Comparison of ENCODE assay signal across 8 mouse cellular contexts in genomic region chr3:103968701-103969100, GRCm38 (mm10). TPM values are rescaled to one million over a fixed set of nuclear protein-coding genes. Genes with fewer than 3 reads are reported as not detected.
DNase-seq lines count a peak whose midpoint lies in the region; ATAC-seq and TF ChIP-seq lines count a peak whose summit lies in the region.

No protein-coding gene starts in this region.

- peak overlapping the region; percentile 81 for H3K4me3 ChIP-seq in heart, embryonic 10.5 days
- peak overlapping the region; percentile 81 to 96 (median 84) for H3K4me3 ChIP-seq in CH12.LX (replicated peaks in 1 of 3; ENCODE audit: low read depth in 2 of 3, low read length in 2 of 3, poor library complexity in 1 of 3)
- peak overlapping the region; percentile 82 for H3K4me3 ChIP-seq in embryonic facial prominence, embryonic 10.5 days
- peak overlapping the region; percentile 71 for H3K4me3 ChIP-seq in hindbrain, embryonic 15.5 days
- H3K4me3 ChIP-seq in liver, embryonic 12.5 days: peak overlapping the region; percentile 82

- in situ Hi-C loops in CH12.LX (cut with MboI; ENCODE audit: low pct_ligation_motif_present, low pct_unique_long_range_greater_than_20kb, low sequenced_read_pairs): no loop called here

- peaks cover 15% of the 10 kb centered on the region for H3K4me1 ChIP-seq in heart, embryonic 10.5 days
- peaks cover 0 to 36% of the 10 kb centered on the region in 2 experiments; a peak in 2 of 4 replicates for H3K4me1 ChIP-seq in CH12.LX (ENCODE audit: control insufficient read depth in 1 of 2, insufficient read depth in 2 of 2)
- peaks cover 14% of the 10 kb centered on the region for H3K4me1 ChIP-seq in embryonic facial prominence, embryonic 10.5 days
- peaks cover 21% of the 10 kb centered on the region for H3K4me1 ChIP-seq in hindbrain, embryonic 15.5 days (replicated peaks)
- H3K4me1 ChIP-seq in liver, embryonic 12.5 days: peaks cover 23% of the 10 kb centered on the region

- H3K36me3 ChIP-seq in heart, embryonic 10.5 days: peaks cover 20% of the 10 kb centered on the region
- H3K36me3 ChIP-seq in CH12.LX (replicated peaks in 1 of 2; ENCODE audit: control insufficient read depth in 1 of 2, insufficient read depth in 1 of 2, low read length in 1 of 2): peaks cover 11 to 49% of the 10 kb centered on the region in 2 experiments
- H3K36me3 ChIP-seq in embryonic facial prominence, embryonic 10.5 days (replicated peaks): peaks cover 36% of the 10 kb centered on the region
- peaks cover 14% of the 10 kb centered on the region for H3K36me3 ChIP-seq in hindbrain, embryonic 15.5 days
- peaks cover 27% of the 10 kb centered on the region for H3K36me3 ChIP-seq in liver, embryonic 12.5 days

- ATAC-seq in hindbrain, embryonic 15.5 days (ENCODE audit: low FRiP score, low read depth): peak; percentile 88
- ATAC-seq in liver, embryonic 12.5 days: no peak

- dilution Hi-C loops in CH12.LX (cut with MboI; ENCODE audit: extremely low pct_ligation_motif_present, extremely low pct_unique_long_range_greater_than_20kb, low sequenced_read_pairs): no loop called here

- H3K27ac ChIP-seq in heart, embryonic 10.5 days: peak overlapping the region; percentile 95
- peak overlapping the region; percentile 89 for H3K27ac ChIP-seq in CH12.LX (ENCODE audit: insufficient read depth, low read depth)
- peak overlapping the region; percentile 94 for H3K27ac ChIP-seq in embryonic facial prominence, embryonic 10.5 days (replicated peaks)
- H3K27ac ChIP-seq in hindbrain, embryonic 15.5 days (replicated peaks): peak overlapping the region; percentile 94
- peak overlapping the region; percentile 89 for H3K27ac ChIP-seq in liver, embryonic 12.5 days

- WGBS in heart, embryonic 10.5 days: 1% methylated on average over 24 of the region's 24 CpGs
- WGBS in embryonic facial prominence, embryonic 10.5 days: under 1% methylated on average over 24 of the region's 24 CpGs
- 2% methylated on average over 22 of the region's 24 CpGs for WGBS in hindbrain, embryonic 15.5 days
- under 1% methylated on average over 24 of the region's 24 CpGs for WGBS in liver, embryonic 12.5 days (ENCODE audit: insufficient replicate concordance)

- H3K4me2 ChIP-seq in CH12.LX (ENCODE audit: insufficient read depth, low read depth, poor library complexity, severe bottlenecking): peak overlapping the region; percentile 42; the same call in 1 of the 2 replicates
- H3K4me2 ChIP-seq in hindbrain, embryonic 15.5 days: peak overlapping the region; percentile 71
- H3K4me2 ChIP-seq in liver, embryonic 12.5 days: peak overlapping the region; percentile 95

- TF ChIP-seq EP300 in CH12.LX (IDR thresholded peaks at IDR 0.05; ENCODE audit: low read length): no peak

- no peak for TF ChIP-seq POLR2A in CH12.LX (IDR thresholded peaks at IDR 0.05; ENCODE audit: low read depth, low read length)

- H3K79me2 ChIP-seq in CH12.LX (replicated peaks; ENCODE audit: control insufficient read depth, extremely low read depth, insufficient read depth, poor library complexity, severe bottlenecking): peaks cover 21% of the 10 kb centered on the region

- peak overlapping the region; percentile 84 for H3K9ac ChIP-seq in CH12.LX (ENCODE audit: insufficient read depth, low read depth)
- peak overlapping the region; percentile 98 for H3K9ac ChIP-seq in hindbrain, embryonic 15.5 days
- H3K9ac ChIP-seq in liver, embryonic 12.5 days: peak overlapping the region; percentile 92

- H3K9me3 ChIP-seq in heart, embryonic 10.5 days: no peaks in the 10 kb centered on the region
- H3K9me3 ChIP-seq in CH12.LX (replicated peaks; ENCODE audit: low read length): no peaks in the 10 kb centered on the region
- no peaks in the 10 kb centered on the region for H3K9me3 ChIP-seq in embryonic facial prominence, embryonic 10.5 days
- H3K9me3 ChIP-seq in hindbrain, embryonic 15.5 days: no peaks in the 10 kb centered on the region
- H3K9me3 ChIP-seq in liver, embryonic 12.5 days (replicated peaks): no peaks in the 10 kb centered on the region

- no peak for TF ChIP-seq RAD21 in CH12.LX (IDR thresholded peaks at IDR 0.05; ENCODE audit: low read depth, low read length)

- no peaks in the 10 kb centered on the region for H3K27me3 ChIP-seq in heart, embryonic 10.5 days (ENCODE audit: insufficient read depth, poor library complexity, severe bottlenecking)
- H3K27me3 ChIP-seq in CH12.LX (replicated peaks): no peaks in the 10 kb centered on the region
- H3K27me3 ChIP-seq in embryonic facial prominence, embryonic 10.5 days (replicated peaks; ENCODE audit: low read depth, poor library complexity, severe bottlenecking): no peaks in the 10 kb centered on the region
- H3K27me3 ChIP-seq in hindbrain, embryonic 15.5 days: no peaks in the 10 kb centered on the region
- no peaks in the 10 kb centered on the region for H3K27me3 ChIP-seq in liver, embryonic 12.5 days (replicated peaks)

- no peak for TF ChIP-seq CTCF in CH12.LX (conservative IDR thresholded peaks at IDR 0.05 in 1 of 2, IDR thresholded peaks at IDR 0.05 in 1 of 2; ENCODE audit: low read depth in 2 of 2, low read length in 2 of 2)

- DNase-seq in heart, embryonic 10.5 days (ENCODE audit: low spot score): no peak
- DNase-seq in heart, adult 11 months: no peak
- peak; percentile 63 for DNase-seq in CH12.LX (ENCODE audit: extremely low read depth)
- no peak for DNase-seq in embryonic facial prominence, embryonic 10.5 days (ENCODE audit: low spot score)
- DNase-seq in right cerebral cortex, postnatal 4 days: peak; percentile 56
- no peak for DNase-seq in adrenal gland, adult (ENCODE audit: inconsistent age in 2 of 2, low spot score in 1 of 2)

TF ChIP-seq in CH12.LX, 34 proteins besides CTCF, POLR2A, EP300 and RAD21:
- TF ChIP-seq ZC3H11A (IDR thresholded peaks at IDR 0.05; ENCODE audit: low read depth, low read length) (no peak), TBP (conservative IDR thresholded peaks at IDR 0.05; ENCODE audit: low read depth, low read length) (no peak), SIN3A (IDR thresholded peaks at IDR 0.05; ENCODE audit: low read length) (no peak), ELF1 (IDR thresholded peaks at IDR 0.05; ENCODE audit: low read depth, low read length) (no peak), MXI1 (IDR thresholded peaks at IDR 0.05; ENCODE audit: low read depth, low read length) (no peak), MAX (IDR thresholded peaks at IDR 0.05; ENCODE audit: low read length) (no peak), CHD1 (IDR thresholded peaks at IDR 0.05; ENCODE audit: low read depth, low read length) (no peak), MYC (IDR thresholded peaks at IDR 0.05; ENCODE audit: low read depth, low read length) (no peak), IRF4 (IDR thresholded peaks at IDR 0.05; ENCODE audit: low read depth, low read length) (no peak), UBTF (IDR thresholded peaks at IDR 0.05; ENCODE audit: low read depth, low read length) (no peak; the same call in 1 of the 2 replicates), CHD2 (IDR thresholded peaks at IDR 0.05; ENCODE audit: low read length) (no peak), GABPA (IDR thresholded peaks at IDR 0.05; ENCODE audit: insufficient replicate concordance, low read depth, low read length) (no peak), JUN (IDR thresholded peaks at IDR 0.05; ENCODE audit: insufficient read depth, low read depth, low read length) (no peak), ZKSCAN1 (IDR thresholded peaks at IDR 0.05; ENCODE audit: borderline replicate concordance, low read depth, low read length) (no peak), TCF12 (IDR thresholded peaks at IDR 0.05; ENCODE audit: low read depth, low read length) (no peak), JUND (conservative IDR thresholded peaks at IDR 0.05; ENCODE audit: low read depth, low read length) (no peak), NRF1 (IDR thresholded peaks at IDR 0.05; ENCODE audit: low read depth, low read length) (no peak), MEF2A (IDR thresholded peaks at IDR 0.05; ENCODE audit: borderline replicate concordance, low read depth, low read length) (no peak), USF1 (IDR thresholded peaks at IDR 0.05; ENCODE audit: low read depth, low read length) (no peak), ZNF384 (IDR thresholded peaks at IDR 0.05; ENCODE audit: low read depth, low read length) (no peak)

RNA-seq across cellular contexts. Expression of gene Phtf1, which starts 0.8 kb away (rescaled TPM):
- polyA plus RNA-seq in heart, embryonic 10.5 days (2016; fragmentation: Nextera tagmentation; extraction: Ambion mirVana): 16.3 and 25.4 TPM in 2 replicates
- total RNA-seq in CH12.LX (2012; rRNA removed): 21.2 and 27.3 TPM in 2 replicates
- total RNA-seq in CH12.LX (2014; rRNA removed): 37.1 and 42.0 TPM in 2 replicates
- polyA plus RNA-seq in CH12.LX (2012; ENCODE audit: insufficient read length, low read depth): 41.2 and 42.4 TPM in 2 replicates
- polyA plus RNA-seq in embryonic facial prominence, embryonic 10.5 days (2016; fragmentation: Nextera tagmentation; extraction: Ambion mirVana): 31.4 and 34.2 TPM in 2 replicates
- polyA plus RNA-seq in hindbrain, embryonic 15.5 days (2015; fragmentation: Nextera tagmentation; extraction: Ambion mirVana): 25.8 and 28.7 TPM in 2 replicates
- 13.2 TPM in 2 replicates for polyA plus RNA-seq in liver, embryonic 12.5 days (2016; fragmentation: Nextera tagmentation; extraction: Ambion mirVana)

RNA-seq across cellular contexts. Expression of gene Rsbn1, which starts 54.8 kb away (rescaled TPM):
- 6.2 and 9.1 TPM in 2 replicates for polyA plus RNA-seq in heart, embryonic 10.5 days (2016; fragmentation: Nextera tagmentation; extraction: Ambion mirVana)
- total RNA-seq in CH12.LX (2012; rRNA removed) (13.0 and 13.4 TPM in 2 replicates), CH12.LX (2014; rRNA removed) (19.6 and 23.5 TPM in 2 replicates)
- 13.8 and 14.5 TPM in 2 replicates for polyA plus RNA-seq in CH12.LX (2012; ENCODE audit: insufficient read length, low read depth)
- polyA plus RNA-seq in embryonic facial prominence, embryonic 10.5 days (2016; fragmentation: Nextera tagmentation; extraction: Ambion mirVana): 14.4 TPM in 2 replicates
- 19.5 and 20.2 TPM in 2 replicates for polyA plus RNA-seq in hindbrain, embryonic 15.5 days (2015; fragmentation: Nextera tagmentation; extraction: Ambion mirVana)
- 6.7 and 7.2 TPM in 2 replicates for polyA plus RNA-seq in liver, embryonic 12.5 days (2016; fragmentation: Nextera tagmentation; extraction: Ambion mirVana)

Comparison
In these comparisons a context has a peak if more than half of its experiments do, and no peak if none do; other contexts are left out.
1. DNase-seq: peak in CH12.LX (single experiment) and right cerebral cortex, postnatal 4 days (single experiment); none in heart, embryonic 10.5 days (single experiment), heart, adult 11 months (single experiment), embryonic facial prominence, embryonic 10.5 days (single experiment) and adrenal gland, adult (0 of 2).
2. H3K4me2 ChIP-seq: peak in every context shown above with its lines; median percentile 95 in liver, embryonic 12.5 days; 71 in hindbrain, embryonic 15.5 days; 42 in CH12.LX.
3. Peak in every context shown above with its lines, with median percentiles within 50 percentile points of each other: H3K27ac ChIP-seq, H3K4me3 ChIP-seq and H3K9ac ChIP-seq.